Mouse (Mus musculus) kidney, postnatal 0 days (tissue): ENCODE measurements around the gene Stx8. TPM values are rescaled to one million over a fixed set of nuclear protein-coding genes. Genes with fewer than 3 reads are reported as not detected.

Source experiments
- ATAC-seq: fragments of 200-750 bp; cut with Nextera tagmentation; replicated peaks from 2 replicates; pipeline ENCODE4 v1.8.0; 2017; ENCODE audit warnings: low read depth, moderate number of reproducible peaks, moderate TSS enrichment, moderate library complexity; ENCODE audit not compliant: low FRiP score
- DNase-seq: peaks from one replicate; pipeline ENCODE4 v3.0.0-alpha.2; 2016; ENCODE audit warnings: low spot score
- H3K27ac ChIP-seq: fragments of 300-500 bp; sonication (generic); 2 replicates; pipeline ENCODE4 v1.5.1; 2014; ENCODE audit warnings: mild to moderate bottlenecking
- H3K27me3 ChIP-seq: fragments of 300-500 bp; sonication (generic); 2 replicates; pipeline ENCODE4 v1.6.1; 2014; ENCODE audit warnings: low read length, mixed read lengths; ENCODE audit not compliant: insufficient read depth
- H3K36me3 ChIP-seq: fragments of 300-500 bp; sonication (generic); 2 replicates; pipeline ENCODE4 v1.6.1; 2014; ENCODE audit warnings: low read length, mixed read lengths; ENCODE audit not compliant: insufficient read depth
- H3K4me1 ChIP-seq: fragments of 300-500 bp; sonication (generic); replicated peaks from 2 replicates; pipeline ENCODE4 v1.6.1; 2014; ENCODE audit warnings: antibody characterized with exemption, low read length, mixed read lengths; ENCODE audit not compliant: insufficient read depth
- H3K4me2 ChIP-seq: fragments of 300-500 bp; sonication (generic); 2 replicates; pipeline ENCODE4 v1.6.1; 2014; ENCODE audit warnings: mild to moderate bottlenecking, low read length, moderate library complexity, mixed read lengths
- H3K4me3 ChIP-seq: fragments of 300-500 bp; sonication (generic); replicated peaks from 2 replicates; pipeline ENCODE4 v1.5.1; 2014; ENCODE audit warnings: low read depth, low read length
- H3K9ac ChIP-seq: fragments of 300-500 bp; sonication (generic); 2 replicates; pipeline ENCODE4 v1.6.1; 2014; ENCODE audit warnings: low read depth, low read length
- H3K9me3 ChIP-seq: fragments of 300-500 bp; sonication (generic); replicated peaks from 2 replicates; pipeline ENCODE4 v1.6.1; 2016; ENCODE audit warnings: low read length, inconsistent platforms, mixed read lengths
- CTCF ChIP-seq: IDR thresholded peaks from 2 replicates; pipeline ENCODE4 v1.5.1; 2016; ENCODE audit warnings: antibody characterized with exemption, low read depth, mild to moderate bottlenecking, moderate library complexity
- WGBS: fragments of 180-500 bp; shearing (Covaris S2); extraction: QIAGEN DNeasy Blood & Tissue Kit; methylation state at CpG from one replicate; pipeline ENCODE4 v1.1.7; 2014; 5-methylcytosine and 5-hydroxymethylcytosine counted together
- polyA plus RNA-seq: library from polyadenylated mRNA; unstranded; fragments of >200 nt; fragmentation: Nextera tagmentation; extraction: Ambion mirVana; gene quantifications from 2 replicates; pipeline ENCODE4 v1.2.1, GENCODE M21; 2015

Gene Stx8
- polyA plus RNA-seq, 1 experiment from 2014 or later = 84.5 TPM

GRCm38 (mm10) chr11:68208582-68208981 lies 242.6 kb downstream of the Stx8 start:
- Histone ChIP-seq H3K9ac (no peak overlapping the region), H3K4me2 (no peak overlapping the region), H3K36me3 (no peaks in the 10 kb centered on the region), H3K4me3 (no peak overlapping the region), H3K27ac (no peak overlapping the region), H3K4me1 (no peaks in the 10 kb centered on the region), H3K27me3 (no peaks in the 10 kb centered on the region), H3K9me3 (no peaks in the 10 kb centered on the region)
- no peak for ATAC-seq
- TF ChIP-seq CTCF = no peak
- no peak for DNase-seq
- WGBS = 76% methylated on average over 1 of the region's 1 CpGs

GRCm38 (mm10) chr11:68209506-68209905 lies 243.5 kb downstream of the Stx8 start:
- Histone ChIP-seq H3K9me3 (no peaks in the 10 kb centered on the region), H3K4me2 (no peak overlapping the region), H3K27me3 (no peaks in the 10 kb centered on the region), H3K4me3 (no peak overlapping the region), H3K36me3 (no peaks in the 10 kb centered on the region), H3K27ac (no peak overlapping the region), H3K4me1 (no peaks in the 10 kb centered on the region), H3K9ac (no peak overlapping the region)
- WGBS = 77% methylated on average over 4 of the region's 4 CpGs
- no peak for TF ChIP-seq CTCF
- DNase-seq (no peak), ATAC-seq (no peak)

GRCm38 (mm10) chr11:68210714-68211113 lies 244.7 kb downstream of the Stx8 start:
- Histone ChIP-seq H3K9ac (no peak overlapping the region), H3K4me1 (no peaks in the 10 kb centered on the region), H3K27me3 (no peaks in the 10 kb centered on the region), H3K36me3 (no peaks in the 10 kb centered on the region), H3K27ac (no peak overlapping the region), H3K4me2 (no peak overlapping the region), H3K9me3 (no peaks in the 10 kb centered on the region), H3K4me3 (no peak overlapping the region)
- 94% methylated on average over 5 of the region's 5 CpGs for WGBS
- no peak for TF ChIP-seq CTCF
- DNase-seq (no peak), ATAC-seq (no peak)

- no peak overlapping the region for H3K9ac ChIP-seq
- H3K4me1 ChIP-seq = no peaks in the 10 kb centered on the region
- ATAC-seq = peak; percentile 60; the same call in 1 of the 2 replicates
- WGBS = 36% methylated on average over 8 of the region's 8 CpGs
- no peaks in the 10 kb centered on the region for H3K9me3 ChIP-seq
- peak; percentile 78 for TF ChIP-seq CTCF
- H3K27ac ChIP-seq = no peak overlapping the region
- H3K36me3 ChIP-seq = no peaks in the 10 kb centered on the region
- no peak overlapping the region for H3K4me2 ChIP-seq
- no peak overlapping the region for H3K4me3 ChIP-seq
- peak; percentile 75 for DNase-seq
- H3K27me3 ChIP-seq = no peaks in the 10 kb centered on the region
These were observed 246.1 kb downstream of the Stx8 start for GRCm38 (mm10) chr11:68211924-68212578.

- no peak overlapping the region for H3K9ac ChIP-seq
These were observed 247.9 kb downstream of the Stx8 start for GRCm38 (mm10) chr11:68213896-68214295.

GRCm38 (mm10) chr11:68214496-68215205 lies 248.7 kb downstream of the Stx8 start:
- H3K9ac ChIP-seq = no peak overlapping the region
- H3K27me3 ChIP-seq = no peaks in the 10 kb centered on the region
- DNase-seq = no peak
- no peaks in the 10 kb centered on the region for H3K9me3 ChIP-seq
- ATAC-seq = no peak
- H3K36me3 ChIP-seq = no peaks in the 10 kb centered on the region
- no peak overlapping the region for H3K4me2 ChIP-seq
- no peak for TF ChIP-seq CTCF
- H3K4me1 ChIP-seq = peaks cover 3% of the 10 kb centered on the region; the same call in 1 of the 2 replicates
- no peak overlapping the region for H3K27ac ChIP-seq
- 80% methylated on average over 9 of the region's 9 CpGs for WGBS
- H3K4me3 ChIP-seq = no peak overlapping the region

More at GRCm38 (mm10) chr11:68213896-68214295, 247.9 kb downstream of the Stx8 start:
- 85% methylated on average over 3 of the region's 3 CpGs for WGBS
- no peak for TF ChIP-seq CTCF
- H3K36me3 ChIP-seq = no peaks in the 10 kb centered on the region
- no peaks in the 10 kb centered on the region for H3K9me3 ChIP-seq
- peaks cover 3% of the 10 kb centered on the region; the same call in 1 of the 2 replicates for H3K4me1 ChIP-seq
- no peak overlapping the region for H3K4me2 ChIP-seq
- DNase-seq = no peak
- H3K4me3 ChIP-seq = no peak overlapping the region
- H3K27ac ChIP-seq = no peak overlapping the region
- H3K27me3 ChIP-seq = no peaks in the 10 kb centered on the region
- ATAC-seq = no peak
